Mouse (Mus musculus): ENCODE measurements around the gene Tnfrsf1a. TPM values are rescaled to one million over a fixed set of nuclear protein-coding genes. Genes with fewer than 3 reads are reported as not detected.
A peak's percentile ranks its signal among the peaks of the same experiment; 100 is the strongest.

Tnfrsf1a gene
- polyA plus RNA-seq, 1 experiment from 2014 or later = 12.8 TPM

DNA sequence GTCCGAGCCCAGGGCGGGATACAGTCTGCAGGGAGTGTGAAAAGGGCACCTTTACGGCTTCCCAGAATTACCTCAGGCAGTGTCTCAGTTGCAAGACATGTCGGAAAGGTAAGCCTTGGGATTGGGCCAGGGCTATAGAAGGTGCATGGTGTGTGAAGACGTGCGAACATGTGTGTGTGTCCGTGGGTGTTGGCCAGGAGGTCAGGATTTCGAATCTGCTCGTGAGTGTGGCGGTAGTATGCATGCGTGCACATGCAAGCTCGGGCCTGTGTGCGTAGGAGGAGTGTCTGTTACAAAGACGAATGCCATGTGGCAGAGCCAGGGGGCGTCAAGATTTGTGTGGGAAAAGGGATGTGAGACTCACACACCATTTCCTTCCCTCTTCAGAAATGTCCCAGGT is 8.2 kb downstream of the Tnfrsf1a start:
- H3K36me3 ChIP-seq (ENCODE audit: poor library complexity, severe bottlenecking) = peaks cover 12% of the 10 kb centered on the region; the same call in 1 of the 2 replicates
- WGBS = 89% methylated on average over 15 of the region's 15 CpGs
- no peak overlapping the region for H3K4me3 ChIP-seq
- H3K27ac ChIP-seq = no peak overlapping the region
- H3K9ac ChIP-seq = no peak overlapping the region
- H3K4me2 ChIP-seq = no peak overlapping the region
- no peak for ATAC-seq
- peaks cover 27% of the 10 kb centered on the region for H3K4me1 ChIP-seq
- peaks cover 22% of the 10 kb centered on the region for H3K27me3 ChIP-seq
- H3K9me3 ChIP-seq (replicated peaks) = no peaks in the 10 kb centered on the region

DNA sequence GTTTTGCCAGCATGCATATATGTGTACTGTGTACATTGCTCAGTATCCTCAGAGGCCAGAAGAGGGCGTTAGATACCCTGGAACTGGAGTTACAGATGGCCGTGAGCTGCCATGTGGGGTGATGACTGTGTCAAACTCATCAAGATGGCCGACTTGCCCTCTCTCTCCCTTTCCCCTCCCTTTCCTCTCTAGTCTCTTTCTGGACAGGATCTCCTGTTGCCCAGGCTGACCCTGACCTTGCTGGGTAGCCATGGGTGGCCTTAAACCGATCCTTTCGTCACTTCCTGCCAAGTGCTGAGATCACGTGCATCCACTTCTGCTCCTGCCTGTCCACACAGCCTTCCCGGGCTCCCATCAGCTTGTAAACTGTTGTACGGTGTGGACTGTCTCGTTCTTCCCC is 10.8 kb downstream of the Tnfrsf1a start:
- H3K9ac ChIP-seq = no peak overlapping the region
- WGBS = 57% methylated on average over 9 of the region's 9 CpGs

DNA sequence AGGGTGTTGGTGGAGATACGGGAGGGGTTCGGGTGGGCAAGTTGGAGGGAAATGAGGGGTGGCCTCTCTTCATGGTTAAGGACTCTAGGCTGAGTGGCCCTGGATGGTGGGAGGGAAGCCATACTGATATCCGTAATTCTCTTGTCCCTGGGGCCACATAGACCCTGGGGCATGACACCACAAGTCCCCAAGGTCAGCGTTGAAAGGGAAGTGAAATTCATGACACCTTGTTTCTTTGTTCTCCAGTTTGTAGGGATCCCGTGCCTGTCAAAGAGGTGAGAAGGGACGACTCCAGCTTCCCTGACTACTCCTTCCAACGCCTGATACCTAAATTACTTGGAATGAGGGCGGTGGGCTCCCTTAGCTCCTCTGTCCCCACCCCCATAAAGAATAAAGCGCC is 11.7 kb downstream of the Tnfrsf1a start:
- Histone ChIP-seq H3K9me3 (replicated peaks) (no peaks in the 10 kb centered on the region), H3K4me2 (no peak overlapping the region), H3K4me1 (peaks cover 20% of the 10 kb centered on the region), H3K4me3 (no peak overlapping the region), H3K27ac (no peak overlapping the region), H3K36me3 (ENCODE audit: poor library complexity, severe bottlenecking) (peaks cover 12% of the 10 kb centered on the region; the same call in 1 of the 2 replicates), H3K27me3 (peaks cover 49% of the 10 kb centered on the region), H3K9ac (no peak overlapping the region)
- no peak for ATAC-seq
- 48% methylated on average over 9 of the region's 9 CpGs for WGBS

More for the DNA sequence above, 10.8 kb downstream of the Tnfrsf1a start:
- Histone ChIP-seq H3K4me2 (no peak overlapping the region), H3K4me1 (peaks cover 29% of the 10 kb centered on the region), H3K27me3 (peaks cover 49% of the 10 kb centered on the region), H3K9me3 (replicated peaks) (no peaks in the 10 kb centered on the region), H3K4me3 (no peak overlapping the region), H3K36me3 (ENCODE audit: poor library complexity, severe bottlenecking) (peaks cover 12% of the 10 kb centered on the region; the same call in 1 of the 2 replicates), H3K27ac (no peak overlapping the region)
- ATAC-seq = no peak

DNA sequence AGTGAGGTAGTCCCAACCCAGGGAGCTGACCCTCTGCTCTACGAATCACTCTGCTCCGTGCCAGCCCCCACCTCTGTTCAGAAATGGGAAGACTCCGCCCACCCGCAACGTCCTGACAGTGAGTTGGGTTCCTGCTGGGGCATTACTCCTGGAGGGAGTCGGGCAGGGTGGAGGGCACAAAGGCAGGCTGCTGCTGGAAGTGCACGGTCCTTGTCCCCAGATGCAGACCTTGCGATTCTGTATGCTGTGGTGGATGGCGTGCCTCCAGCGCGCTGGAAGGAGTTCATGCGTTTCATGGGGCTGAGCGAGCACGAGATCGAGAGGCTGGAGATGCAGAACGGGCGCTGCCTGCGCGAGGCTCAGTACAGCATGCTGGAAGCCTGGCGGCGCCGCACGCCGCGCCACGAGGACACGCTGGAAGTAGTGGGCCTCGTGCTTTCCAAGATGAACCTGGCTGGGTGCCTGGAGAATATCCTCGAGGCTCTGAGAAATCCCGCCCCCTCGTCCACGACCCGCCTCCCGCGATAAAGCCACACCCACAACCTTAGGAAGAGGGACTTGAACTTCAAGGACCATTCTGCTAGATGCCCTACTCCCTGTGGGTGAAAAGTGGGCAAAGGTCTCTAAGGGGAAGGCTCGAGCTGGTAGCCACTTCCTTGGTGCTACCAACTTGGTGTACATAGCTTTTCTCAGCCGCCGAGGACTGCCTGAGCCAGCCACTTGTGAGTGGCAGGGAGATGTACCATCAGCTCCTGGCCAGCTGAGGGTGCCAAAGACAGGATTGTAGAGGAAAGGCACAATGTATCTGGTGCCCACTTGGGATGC is 12.5 kb downstream of the Tnfrsf1a start:
- WGBS = 6% methylated on average over 38 of the region's 38 CpGs
- H3K4me2 ChIP-seq = peak overlapping the region; percentile 55
- H3K4me1 ChIP-seq = peaks cover 20% of the 10 kb centered on the region
- H3K4me3 ChIP-seq = peak overlapping the region; percentile 22
- peaks cover 12% of the 10 kb centered on the region; the same call in 1 of the 2 replicates for H3K36me3 ChIP-seq (ENCODE audit: poor library complexity, severe bottlenecking)
- H3K27me3 ChIP-seq = peaks cover 52% of the 10 kb centered on the region
- H3K27ac ChIP-seq = no peak overlapping the region
- H3K9me3 ChIP-seq (replicated peaks) = no peaks in the 10 kb centered on the region
- ATAC-seq = peak; percentile 53
- H3K9ac ChIP-seq = 0 out of 2 replicates have a peak overlapping the region, but pooled peaks have one; percentile 3

DNA sequence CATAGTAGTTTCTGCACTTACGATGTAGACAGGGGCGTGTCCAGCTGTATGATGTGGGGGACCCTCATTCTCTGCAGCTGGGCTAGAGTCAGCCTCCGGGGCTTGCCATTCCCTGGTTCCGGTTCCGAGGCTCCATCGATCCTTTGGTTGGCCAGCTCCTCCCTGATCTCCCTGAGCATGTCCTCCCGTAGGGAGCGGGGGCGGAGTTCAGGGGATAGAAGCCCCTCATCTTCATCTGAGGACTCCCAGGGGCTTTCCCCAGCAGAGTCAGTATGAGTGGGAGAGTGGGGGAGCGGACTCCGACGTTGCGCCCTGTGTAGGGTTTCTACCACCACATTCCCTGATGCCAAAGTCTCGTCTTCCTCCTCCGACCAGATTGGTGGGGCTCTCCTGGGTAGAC is 13.9 kb downstream of the Tnfrsf1a start:
- ATAC-seq = no peak
- Histone ChIP-seq H3K9me3 (replicated peaks) (no peaks in the 10 kb centered on the region), H3K36me3 (ENCODE audit: poor library complexity, severe bottlenecking) (peaks cover 6% of the 10 kb centered on the region; the same call in 1 of the 2 replicates), H3K9ac (no peak overlapping the region), H3K27me3 (peaks cover 52% of the 10 kb centered on the region), H3K4me3 (peak overlapping the region; percentile 21), H3K4me1 (peaks cover 20% of the 10 kb centered on the region), H3K4me2 (peak overlapping the region; percentile 39), H3K27ac (no peak overlapping the region)
- WGBS = 7% methylated on average over 15 of the region's 15 CpGs

DNA sequence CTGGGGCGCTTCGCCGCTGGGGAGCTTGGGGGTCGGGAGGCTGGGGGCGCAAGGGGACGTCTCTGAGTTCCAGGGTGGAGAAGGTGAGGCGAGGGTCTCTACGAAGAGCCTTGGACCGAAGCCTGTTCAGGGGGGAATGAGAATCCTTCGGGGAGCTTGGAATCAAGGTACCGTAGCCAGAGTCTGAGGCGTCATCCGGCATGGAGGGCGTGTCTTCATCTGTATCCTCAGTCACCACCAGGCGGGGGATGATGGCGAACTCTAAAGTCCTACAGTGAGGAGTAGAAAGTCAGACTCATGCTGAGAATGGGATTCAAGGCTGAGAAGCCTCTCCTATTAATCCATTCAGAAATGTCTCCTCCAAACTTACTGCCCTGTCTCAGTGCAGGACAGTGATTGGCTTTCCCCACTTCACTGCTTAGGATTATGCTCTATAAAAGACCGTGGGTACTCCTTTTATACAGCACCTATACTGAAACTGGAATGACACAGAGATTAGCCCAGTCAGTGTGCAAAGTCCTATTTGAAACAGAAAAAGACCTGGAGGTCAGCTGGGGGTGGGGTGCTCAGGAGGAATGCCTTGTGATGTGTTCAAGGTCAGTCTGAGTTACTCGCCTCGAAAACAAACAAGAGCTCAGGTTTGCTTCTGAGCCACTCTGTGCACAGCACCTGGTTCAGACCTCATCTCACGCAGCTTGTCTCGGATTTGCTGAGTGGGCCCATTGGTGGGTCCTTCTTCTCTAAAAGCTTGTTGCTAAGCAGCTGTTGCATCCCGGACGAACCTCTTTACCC is 14.5 kb downstream of the Tnfrsf1a start:
- peaks cover 20% of the 10 kb centered on the region for H3K4me1 ChIP-seq
- H3K9ac ChIP-seq = no peak overlapping the region
- no peak for ATAC-seq
- H3K36me3 ChIP-seq (ENCODE audit: poor library complexity, severe bottlenecking) = 0 out of 2 replicates have a peak, but pooled peaks cover 5% of the 10 kb centered on the region
- no peak overlapping the region for H3K27ac ChIP-seq
- no peaks in the 10 kb centered on the region for H3K9me3 ChIP-seq (replicated peaks)
- peak overlapping the region; percentile 39 for H3K4me2 ChIP-seq
- WGBS = 6% methylated on average over 23 of the region's 23 CpGs
- H3K4me3 ChIP-seq = peak overlapping the region; percentile 21
- peaks cover 52% of the 10 kb centered on the region for H3K27me3 ChIP-seq

DNA sequence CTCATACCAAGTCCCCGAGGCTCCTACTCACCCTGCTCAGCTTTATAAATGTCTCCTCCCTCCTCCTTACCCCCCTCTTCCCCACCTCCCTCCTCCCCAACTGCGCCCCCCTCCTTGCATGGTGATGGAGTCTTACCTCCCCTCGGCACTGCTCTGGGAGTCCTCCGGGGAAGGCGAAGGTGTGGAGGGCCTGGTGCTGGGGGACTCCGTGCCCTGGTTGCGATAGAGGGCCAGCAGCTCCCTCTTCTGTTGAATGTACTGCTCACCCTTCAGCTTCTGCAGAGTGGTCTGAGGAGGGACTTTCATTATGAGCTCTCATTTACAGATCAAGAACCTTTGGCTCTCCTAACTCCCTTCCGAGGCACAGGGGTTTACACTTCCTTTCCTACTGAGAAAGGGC is 15.3 kb downstream of the Tnfrsf1a start:
- H3K9ac ChIP-seq = no peak overlapping the region
- no peak overlapping the region for H3K4me2 ChIP-seq
- H3K27ac ChIP-seq = no peak overlapping the region
- H3K4me3 ChIP-seq = no peak overlapping the region
- peaks cover 20% of the 10 kb centered on the region for H3K4me1 ChIP-seq
- no peaks in the 10 kb centered on the region for H3K9me3 ChIP-seq (replicated peaks)
- 5% methylated on average over 8 of the region's 8 CpGs for WGBS
- peaks cover 52% of the 10 kb centered on the region for H3K27me3 ChIP-seq
- no peaks in the 10 kb centered on the region for H3K36me3 ChIP-seq (ENCODE audit: poor library complexity, severe bottlenecking)
- ATAC-seq = no peak

DNA sequence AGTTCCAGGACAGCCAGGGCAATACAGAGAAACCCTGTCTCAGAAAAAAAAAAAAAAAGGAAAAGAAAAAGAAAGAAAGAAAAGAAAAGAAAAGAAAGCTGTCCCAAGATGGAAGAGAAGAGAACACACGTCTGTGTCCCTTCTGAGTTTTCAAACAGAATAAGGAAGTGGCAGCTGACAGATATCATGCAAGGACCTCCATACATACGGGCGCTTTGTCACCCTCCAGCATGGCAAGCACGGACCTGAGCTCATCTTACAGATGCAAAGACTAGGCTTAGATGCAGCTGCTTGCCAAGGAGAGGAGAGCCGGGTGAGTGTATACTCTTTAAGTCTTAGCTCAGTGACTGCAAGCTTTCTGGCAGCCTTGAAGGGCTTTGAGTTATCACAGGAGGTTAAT is 16.4 kb downstream of the Tnfrsf1a start:
- no peaks in the 10 kb centered on the region for H3K9me3 ChIP-seq (replicated peaks)
- no peaks in the 10 kb centered on the region for H3K36me3 ChIP-seq (ENCODE audit: poor library complexity, severe bottlenecking)
- H3K27me3 ChIP-seq = peaks cover 50% of the 10 kb centered on the region
- WGBS = 85% methylated on average over 5 of the region's 5 CpGs
- no peak overlapping the region for H3K4me3 ChIP-seq
- H3K4me2 ChIP-seq = no peak overlapping the region
- H3K9ac ChIP-seq = no peak overlapping the region
- H3K4me1 ChIP-seq = peaks cover 23% of the 10 kb centered on the region
- no peak overlapping the region for H3K27ac ChIP-seq
- no peak for ATAC-seq

DNA sequence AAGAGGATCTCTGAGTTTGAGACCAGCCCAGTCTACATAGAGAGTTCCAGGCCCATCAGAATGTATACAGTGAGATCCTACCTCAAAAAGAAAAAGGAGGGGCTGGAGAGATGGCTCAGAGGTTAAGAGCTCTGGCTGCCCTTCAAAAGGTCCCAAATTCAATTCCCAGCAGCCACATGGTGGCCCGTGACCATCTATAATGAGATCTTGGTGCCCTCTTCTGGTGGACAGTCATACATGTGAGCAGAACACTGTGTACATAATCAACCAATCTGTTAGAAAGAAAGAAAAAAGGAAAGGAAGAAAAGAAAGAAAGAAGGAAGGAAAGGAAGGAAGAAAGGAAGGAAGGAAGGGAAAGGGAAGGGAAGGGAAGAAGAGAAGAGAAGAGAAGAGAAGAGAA is 17.0 kb downstream of the Tnfrsf1a start:
- H3K36me3 ChIP-seq (ENCODE audit: poor library complexity, severe bottlenecking) = no peaks in the 10 kb centered on the region
- no peak overlapping the region for H3K9ac ChIP-seq
- no peak overlapping the region for H3K4me3 ChIP-seq
- H3K9me3 ChIP-seq (replicated peaks) = no peaks in the 10 kb centered on the region
- peaks cover 21% of the 10 kb centered on the region for H3K4me1 ChIP-seq
- no peak overlapping the region for H3K4me2 ChIP-seq
- WGBS = 75% methylated on average over 1 of the region's 1 CpGs
- peaks cover 45% of the 10 kb centered on the region for H3K27me3 ChIP-seq
- ATAC-seq = no peak
- no peak overlapping the region for H3K27ac ChIP-seq

DNA sequence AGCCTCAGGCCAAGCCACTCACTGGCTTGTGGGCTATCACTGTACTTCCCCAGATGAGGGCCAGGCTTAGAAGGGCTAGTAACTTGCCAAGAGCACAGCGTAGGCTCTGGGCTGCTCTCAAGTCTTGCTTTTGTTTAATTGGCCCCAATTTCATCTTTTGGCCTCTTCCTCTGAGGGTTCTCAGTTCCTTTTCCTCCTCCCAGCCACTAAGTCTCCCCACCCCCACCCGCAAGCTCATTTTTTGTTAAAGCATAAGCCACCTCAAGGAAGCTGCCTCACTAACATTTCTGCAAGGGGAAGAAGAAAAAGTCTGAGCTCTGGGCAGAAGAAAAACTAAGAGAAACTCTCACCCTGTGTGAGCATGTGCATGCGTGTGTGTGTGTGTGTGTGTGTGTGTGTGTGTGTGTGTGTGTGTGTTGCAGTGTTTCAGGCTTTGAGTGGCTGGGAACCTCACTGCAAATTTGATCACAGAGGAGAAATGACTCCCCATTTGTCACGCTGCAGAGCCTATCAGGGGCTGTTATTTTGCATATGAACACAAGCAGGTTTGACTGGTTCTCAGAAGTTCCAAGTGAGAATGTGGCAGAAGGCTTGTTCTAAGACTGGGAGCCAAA is 18.7 kb downstream of the Tnfrsf1a start:
- Histone ChIP-seq H3K4me1 (peaks cover 13% of the 10 kb centered on the region; the same call in 1 of the 2 replicates), H3K27ac (no peak overlapping the region), H3K27me3 (peaks cover 28% of the 10 kb centered on the region), H3K9me3 (replicated peaks) (no peaks in the 10 kb centered on the region), H3K4me2 (no peak overlapping the region), H3K4me3 (no peak overlapping the region), H3K9ac (no peak overlapping the region), H3K36me3 (ENCODE audit: poor library complexity, severe bottlenecking) (no peaks in the 10 kb centered on the region)
- 47% methylated on average over 4 of the region's 4 CpGs for WGBS
- no peak for ATAC-seq

DNA sequence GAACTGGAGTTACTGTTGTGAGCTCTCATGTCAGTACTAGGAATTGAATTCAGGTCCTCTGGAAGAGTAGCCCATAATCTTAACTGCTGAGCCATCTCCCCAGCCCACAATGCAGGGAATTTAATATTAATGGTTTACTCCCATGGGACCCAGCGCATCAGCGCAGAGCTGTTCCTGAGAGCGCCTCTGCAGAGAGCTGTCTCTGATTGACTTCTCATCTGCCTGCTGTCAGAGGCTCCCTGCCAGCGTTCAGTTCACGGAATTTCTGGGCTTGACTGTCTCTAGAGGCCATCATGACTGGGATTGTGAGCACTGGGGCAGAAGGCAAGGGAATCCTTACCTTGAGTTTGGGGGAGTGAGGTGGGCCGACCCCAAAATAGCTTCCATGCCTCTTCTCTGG is 27.9 kb downstream of the Tnfrsf1a start:
- ATAC-seq = no peak
- no peak overlapping the region for H3K4me2 ChIP-seq
- no peaks in the 10 kb centered on the region for H3K36me3 ChIP-seq (ENCODE audit: poor library complexity, severe bottlenecking)
- H3K4me3 ChIP-seq = no peak overlapping the region
- H3K4me1 ChIP-seq = peaks cover 16% of the 10 kb centered on the region
- 57% methylated on average over 6 of the region's 6 CpGs for WGBS
- no peak overlapping the region for H3K9ac ChIP-seq
- no peak overlapping the region for H3K27ac ChIP-seq
- H3K27me3 ChIP-seq = peaks cover 51% of the 10 kb centered on the region
- no peaks in the 10 kb centered on the region for H3K9me3 ChIP-seq (replicated peaks)

Measured in forebrain, embryonic 13.5 days (tissue).